Mouse (Mus musculus) G1E (cell line): ENCODE measurements around the gene Mgmt. TPM values are rescaled to one million over a fixed set of nuclear protein-coding genes. Genes with fewer than 3 reads are reported as not detected.

Source experiments
- ATAC-seq: 2 replicates; pipeline ENCODE4 v1.8.0; 2016; ENCODE audit warnings: mild to moderate bottlenecking; ENCODE audit not compliant: insufficient number of reproducible peaks, poor library complexity, low FRiP score, severe bottlenecking; ENCODE audit errors: extremely low read depth
- DNase-seq: peaks from one replicate; pipeline ENCODE4 v3.0.0; 2012; ENCODE audit warnings: low spot score
- H3K27me3 ChIP-seq: 2 replicates; pipeline ENCODE4 v1.6.1; 2012; ENCODE audit warnings: mild to moderate bottlenecking, low read length, inconsistent platforms; ENCODE audit not compliant: insufficient read depth
- H3K36me3 ChIP-seq: replicated peaks from 2 replicates; pipeline ENCODE3; 2012; ENCODE audit warnings: mild to moderate bottlenecking, inconsistent platforms
- H3K4me1 ChIP-seq: 2 replicates; pipeline ENCODE4 v1.6.1; 2012; ENCODE audit warnings: low read depth, low read length, inconsistent platforms, mixed read lengths; ENCODE audit not compliant: insufficient read depth
- H3K4me3 ChIP-seq: 2 replicates; pipeline ENCODE4 v1.5.1; 2012; ENCODE audit warnings: low read depth, mild to moderate bottlenecking, inconsistent platforms, low read length, moderate library complexity, mixed read lengths
- H3K9me3 ChIP-seq: replicated peaks from 2 replicates; pipeline ENCODE4 v1.6.1; 2012; ENCODE audit warnings: inconsistent platforms
- CTCF ChIP-seq: IDR thresholded peaks from 2 replicates; pipeline ENCODE4 v1.5.1; 2012; ENCODE audit warnings: low read depth, low read length, inconsistent platforms, mixed read lengths
- GATA1 ChIP-seq: IDR thresholded peaks from 2 replicates; pipeline ENCODE4 v1.6.1; 2012; ENCODE audit warnings: borderline replicate concordance, low read length, inconsistent platforms, mixed read lengths
- GATA2 ChIP-seq: IDR thresholded peaks from 2 replicates; pipeline ENCODE4 v1.6.1; 2012; ENCODE audit warnings: low read depth, low read length, inconsistent platforms, borderline replicate concordance
- POLR2AphosphoS5 ChIP-seq: IDR thresholded peaks from 2 replicates; pipeline ENCODE4 v1.6.1; 2012; ENCODE audit warnings: low read depth, low read length, inconsistent platforms; ENCODE audit not compliant: insufficient replicate concordance
- TAL1 ChIP-seq: conservative IDR thresholded peaks from 2 replicates; pipeline ENCODE4 v1.6.1; 2012; ENCODE audit warnings: low read depth, low read length, inconsistent platforms, mixed read lengths
- polyA plus RNA-seq: library from polyadenylated mRNA; stranded (reverse); fragments of >175 nt; gene quantifications from 2 replicates; pipeline ENCODE4 v1.2.3, GENCODE M21; 2012
- total RNA-seq, 2 experiments: library from RNA; stranded (forward) in 1 of 2; stranded (reverse) in 1 of 2; fragments of 200-1000 nt in 1 of 2; fragments of >200 nt in 1 of 2; fragmentation: Nextera tagmentation in 1 of 2; gene quantifications; 2 replicates each; pipeline ENCODE4 v1.2.3; 2014 to 2017

The Mgmt gene
- total and polyA plus RNA-seq, 3 experiments: 1.1 to 2.2 (median 2.2) TPM

DNA sequence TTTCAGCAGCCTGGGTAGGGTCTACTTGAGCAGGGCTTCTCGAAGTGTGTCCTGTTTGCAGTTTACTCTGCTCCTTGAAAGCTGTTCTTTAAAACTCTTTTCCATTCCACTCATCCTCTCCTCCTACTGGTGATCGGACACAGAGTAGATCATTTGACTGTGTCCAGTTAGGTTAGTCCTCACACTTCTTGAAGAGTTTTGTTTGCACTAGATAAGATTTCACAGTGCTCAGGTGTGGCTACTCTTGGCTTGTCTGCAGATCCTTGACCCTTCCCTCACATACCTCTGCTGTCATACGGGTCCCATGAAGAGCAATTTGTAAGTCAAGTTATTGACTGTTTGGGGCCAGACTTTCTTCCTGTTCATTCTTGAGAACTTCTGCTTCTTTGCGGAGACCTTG, 221.8 kb downstream of the Mgmt start:
- Histone ChIP-seq H3K27me3 (no peaks in the 10 kb centered on the region), H3K4me3 (no peak overlapping the region), H3K4me1 (no peaks in the 10 kb centered on the region), H3K9me3 (peaks cover 61% of the 10 kb centered on the region), H3K36me3 (no peaks in the 10 kb centered on the region)
- DNase-seq (no peak), ATAC-seq (no peak)
- TF ChIP-seq GATA2 (no peak), POLR2AphosphoS5 (no peak), GATA1 (no peak), TAL1 (no peak), CTCF (no peak)

DNA sequence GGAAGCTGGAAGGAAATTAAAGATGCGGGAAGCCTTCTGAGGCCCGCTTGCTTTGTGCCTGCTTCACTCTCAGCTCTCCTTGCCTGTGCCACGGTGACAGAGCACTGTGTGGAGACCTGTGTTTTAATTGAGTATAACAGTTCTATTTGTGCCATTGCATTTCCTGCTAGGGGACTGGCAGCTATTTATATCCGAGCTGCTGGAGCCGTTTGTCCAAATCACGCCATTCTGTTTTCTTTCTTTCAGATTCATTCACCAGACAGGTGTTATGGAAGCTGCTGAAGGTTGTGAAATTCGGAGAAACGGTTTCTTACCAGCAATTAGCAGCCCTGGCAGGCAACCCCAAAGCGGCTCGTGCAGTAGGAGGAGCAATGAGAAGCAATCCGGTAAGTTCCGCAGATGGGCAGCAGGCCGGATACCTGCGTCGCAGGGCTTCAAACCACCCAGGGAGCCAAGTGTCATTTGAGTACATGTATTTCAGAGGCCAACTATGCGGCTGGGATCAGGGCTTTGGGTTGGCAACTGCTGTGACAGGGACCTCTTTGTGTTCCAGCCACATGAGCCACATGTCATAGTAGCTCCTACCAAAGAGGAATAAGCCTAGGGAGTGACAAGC, 226.9 kb downstream of the Mgmt start:
- Histone ChIP-seq H3K36me3 (no peaks in the 10 kb centered on the region), H3K9me3 (peaks cover 86% of the 10 kb centered on the region), H3K27me3 (no peaks in the 10 kb centered on the region), H3K4me3 (no peak overlapping the region), H3K4me1 (no peaks in the 10 kb centered on the region)
- TF ChIP-seq GATA1: no peak
- no peak for TF ChIP-seq TAL1
- TF ChIP-seq POLR2AphosphoS5: no peak
- TF ChIP-seq CTCF: no peak
- TF ChIP-seq GATA2: no peak
- ATAC-seq: no peak
- no peak for DNase-seq

DNA sequence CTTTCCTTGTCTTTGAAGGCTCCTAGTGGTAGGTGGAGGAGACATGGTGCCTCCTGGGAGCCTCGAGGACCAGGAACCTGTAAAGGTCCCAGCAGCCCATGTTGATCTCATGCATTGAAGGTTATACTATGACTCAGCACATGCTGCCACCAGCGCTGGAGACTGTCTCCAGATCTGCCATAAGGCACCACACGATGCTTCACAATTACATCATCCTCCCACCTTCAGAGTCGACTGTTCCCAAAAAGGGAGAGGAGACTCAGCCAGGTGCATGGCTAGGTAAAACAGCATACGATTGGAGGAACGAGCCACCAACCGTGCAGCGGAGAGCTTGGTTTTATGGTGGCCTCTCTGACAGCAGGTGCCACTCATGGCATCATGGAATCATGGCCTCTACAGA, 234.3 kb downstream of the Mgmt start:
- no peaks in the 10 kb centered on the region for H3K27me3 ChIP-seq
- H3K4me3 ChIP-seq: no peak overlapping the region
- ATAC-seq (no peak), DNase-seq (no peak)
- H3K36me3 ChIP-seq: no peaks in the 10 kb centered on the region
- TF ChIP-seq GATA2 (no peak), CTCF (no peak), GATA1 (no peak), POLR2AphosphoS5 (no peak), TAL1 (no peak)
- no peaks in the 10 kb centered on the region for H3K4me1 ChIP-seq
- peaks cover 94% of the 10 kb centered on the region for H3K9me3 ChIP-seq

DNA sequence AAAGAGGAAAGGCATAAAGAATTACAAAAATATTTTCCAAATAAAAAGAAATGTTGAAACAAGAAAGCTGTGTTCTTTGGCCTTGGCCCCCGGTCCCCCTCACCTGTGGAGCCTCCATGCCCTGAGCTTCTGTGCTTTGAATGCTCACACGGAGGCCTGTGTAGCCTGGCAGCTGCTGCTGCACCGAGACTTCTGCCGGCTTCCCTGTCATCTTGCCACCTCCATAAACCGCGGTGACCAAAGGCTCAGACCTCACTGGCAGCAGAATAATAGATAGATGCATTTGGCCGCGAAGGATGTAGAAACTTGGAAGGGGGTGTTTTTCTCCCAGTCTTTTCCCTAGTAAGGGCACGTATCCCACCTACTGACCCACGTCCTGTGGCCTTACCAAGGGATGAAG, 235.8 kb downstream of the Mgmt start:
- H3K27me3 ChIP-seq: no peaks in the 10 kb centered on the region
- H3K4me3 ChIP-seq: no peak overlapping the region
- ATAC-seq (no peak), DNase-seq (no peak)
- TF ChIP-seq GATA1: no peak
- peaks cover 96% of the 10 kb centered on the region for H3K9me3 ChIP-seq
- H3K4me1 ChIP-seq: no peaks in the 10 kb centered on the region
- no peaks in the 10 kb centered on the region for H3K36me3 ChIP-seq

DNA sequence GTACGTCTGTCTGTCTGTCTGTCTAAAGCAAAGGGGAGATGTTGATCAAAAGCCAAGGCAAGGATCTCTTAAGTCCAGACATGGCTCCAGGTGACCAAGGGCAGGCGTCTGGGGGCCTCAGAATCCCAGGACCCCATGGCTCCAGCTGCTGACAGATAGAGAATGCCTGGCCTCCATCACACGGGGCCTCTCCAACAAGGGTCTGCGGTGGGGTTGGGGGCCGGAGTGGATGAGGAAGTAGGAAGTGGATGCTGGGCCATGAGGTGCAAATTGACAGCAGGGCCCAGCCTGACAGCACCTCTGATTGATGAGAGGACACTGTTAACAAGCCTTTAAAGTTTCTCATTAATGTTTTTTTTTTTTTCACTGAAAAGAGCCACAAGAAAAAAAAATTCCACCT, 237.5 kb downstream of the Mgmt start:
- H3K4me1 ChIP-seq: no peaks in the 10 kb centered on the region
- H3K4me3 ChIP-seq: no peak overlapping the region
- peaks cover 95% of the 10 kb centered on the region for H3K9me3 ChIP-seq
- TF ChIP-seq GATA2 (no peak), CTCF (no peak), POLR2AphosphoS5 (no peak), TAL1 (no peak), GATA1 (no peak)
- H3K36me3 ChIP-seq: no peaks in the 10 kb centered on the region
- no peak for ATAC-seq
- no peak for DNase-seq
- H3K27me3 ChIP-seq: no peaks in the 10 kb centered on the region

DNA sequence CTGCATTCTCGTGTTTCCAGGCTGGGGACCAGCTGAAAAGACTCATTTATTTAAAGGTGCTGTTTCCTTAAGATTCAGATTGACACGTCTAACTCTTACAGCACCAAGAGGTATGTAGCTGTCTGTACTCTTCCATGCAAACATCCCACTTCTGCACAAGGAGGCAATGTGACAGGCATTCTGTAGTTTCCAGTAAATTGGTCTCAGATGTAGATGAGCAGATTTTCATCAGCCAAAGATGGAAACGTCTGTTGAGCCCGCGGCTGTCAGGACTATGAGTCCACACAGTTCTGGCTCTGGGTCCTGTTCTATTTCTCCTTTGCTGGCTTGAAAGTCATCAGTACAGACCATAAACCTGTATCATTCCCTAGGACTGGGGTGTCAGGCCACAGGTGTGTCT, 243.7 kb downstream of the Mgmt start:
- TF ChIP-seq GATA1: no peak
- TF ChIP-seq POLR2AphosphoS5: no peak
- TF ChIP-seq TAL1: no peak
- TF ChIP-seq GATA2: no peak
- TF ChIP-seq CTCF: no peak
- no peak for ATAC-seq
- Histone ChIP-seq H3K36me3 (no peaks in the 10 kb centered on the region), H3K4me1 (no peaks in the 10 kb centered on the region), H3K27me3 (no peaks in the 10 kb centered on the region), H3K9me3 (peaks cover 77% of the 10 kb centered on the region), H3K4me3 (no peak overlapping the region)
- no peak for DNase-seq
